Mouse (Mus musculus) stomach, embryonic 15.5 days (tissue): ENCODE data around the gene Adam11. TPM values are rescaled to one million over a fixed set of nuclear protein-coding genes. Genes with fewer than 3 reads are reported as not detected.

Source experiments
- ATAC-seq: fragments of 200-750 bp; cut with Nextera tagmentation; 2 replicates; pipeline ENCODE4 v1.8.0; 2017; ENCODE audit warnings: low read depth, moderate number of reproducible peaks, moderate TSS enrichment; ENCODE audit not compliant: insufficient read depth, low FRiP score
- H3K27ac ChIP-seq: fragments of 300-500 bp; sonication (generic); 2 replicates; pipeline ENCODE4 v1.5.1; 2015; ENCODE audit warnings: mild to moderate bottlenecking, inconsistent platforms
- H3K27me3 ChIP-seq: fragments of 300-500 bp; sonication (generic); replicated peaks from 2 replicates; pipeline ENCODE4 v1.6.1; 2015; ENCODE audit warnings: inconsistent platforms
- H3K36me3 ChIP-seq: fragments of 300-500 bp; sonication (generic); 2 replicates; pipeline ENCODE4 v1.6.1; 2015; ENCODE audit warnings: inconsistent platforms
- H3K4me1 ChIP-seq: fragments of 300-500 bp; sonication (generic); 2 replicates; pipeline ENCODE4 v1.6.1; 2015; ENCODE audit warnings: inconsistent platforms
- H3K4me2 ChIP-seq: fragments of 300-500 bp; sonication (generic); 2 replicates; pipeline ENCODE4 v1.6.1; 2015; ENCODE audit warnings: mild to moderate bottlenecking, inconsistent platforms
- H3K4me3 ChIP-seq: fragments of 300-500 bp; sonication (generic); replicated peaks from 2 replicates; pipeline ENCODE4 v1.5.1; 2015; ENCODE audit warnings: inconsistent platforms
- H3K9ac ChIP-seq: fragments of 300-500 bp; sonication (generic); 2 replicates; pipeline ENCODE4 v1.6.1; 2015; ENCODE audit warnings: inconsistent platforms
- H3K9me3 ChIP-seq: fragments of 300-500 bp; sonication (generic); 2 replicates; pipeline ENCODE4 v1.6.1; 2016; ENCODE audit warnings: inconsistent platforms
- WGBS: fragments of 180-500 bp; shearing (Covaris S2); methylation state at CpG from one replicate; pipeline ENCODE4 v1.1.7; 2015; 5-methylcytosine and 5-hydroxymethylcytosine counted together
- polyA plus RNA-seq: library from polyadenylated mRNA; unstranded; fragments of >200 nt; fragmentation: Nextera tagmentation; extraction: Ambion mirVana; gene quantifications from 2 replicates; pipeline ENCODE4 v1.2.1, GENCODE M21; 2015

Adam11 gene
- polyA plus RNA-seq, 1 experiment from 2014 or later: 4.7 TPM

GRCm38 (mm10) chr11:102758977-102759376 is 2.3 kb upstream of the Adam11 start:
- Histone ChIP-seq H3K9me3 (no peaks in the 10 kb centered on the region), H3K9ac (no peak overlapping the region), H3K4me3 (no peak overlapping the region), H3K4me2 (no peak overlapping the region), H3K36me3 (no peaks in the 10 kb centered on the region), H3K4me1 (peaks cover 21% of the 10 kb centered on the region), H3K27me3 (peaks cover 11% of the 10 kb centered on the region), H3K27ac (no peak overlapping the region)
- 85% methylated on average over 2 of the region's 2 CpGs for WGBS
- ATAC-seq: no peak

- H3K36me3 ChIP-seq: no peaks in the 10 kb centered on the region
- H3K9me3 ChIP-seq: no peaks in the 10 kb centered on the region
- no peak overlapping the region for H3K9ac ChIP-seq
- peaks cover 11% of the 10 kb centered on the region for H3K27me3 ChIP-seq
- H3K27ac ChIP-seq: no peak overlapping the region
- peaks cover 13% of the 10 kb centered on the region for H3K4me1 ChIP-seq
- no peak for ATAC-seq
- H3K4me3 ChIP-seq: peak overlapping the region; percentile 60
- WGBS: 34% methylated on average over 6 of the region's 6 CpGs
- H3K4me2 ChIP-seq: peak overlapping the region; percentile 99
Measured at GRCm38 (mm10) chr11:102760805-102761308, 382 bp upstream of the Adam11 start.

GRCm38 (mm10) chr11:102762248-102762647 is 1.0 kb downstream of the Adam11 start:
- Histone ChIP-seq H3K9me3 (no peaks in the 10 kb centered on the region), H3K9ac (no peak overlapping the region), H3K4me1 (peaks cover 13% of the 10 kb centered on the region), H3K27ac (no peak overlapping the region), H3K4me3 (peak overlapping the region; percentile 60), H3K27me3 (peaks cover 11% of the 10 kb centered on the region), H3K4me2 (peak overlapping the region; percentile 99), H3K36me3 (no peaks in the 10 kb centered on the region)
- ATAC-seq: no peak
- WGBS: 21% methylated on average over 15 of the region's 15 CpGs

- 62% methylated on average over 11 of the region's 11 CpGs for WGBS
- ATAC-seq: no peak
- H3K27me3 ChIP-seq: peaks cover 11% of the 10 kb centered on the region
Measured at GRCm38 (mm10) chr11:102763009-102763767, 1.9 kb downstream of the Adam11 start.

GRCm38 (mm10) chr11:102765416-102765815 is 4.2 kb downstream of the Adam11 start:
- peaks cover 10% of the 10 kb centered on the region for H3K27me3 ChIP-seq
- 75% methylated on average over 5 of the region's 5 CpGs for whole genome bisulfite sequencing
- H3K4me2 ChIP-seq: no peak overlapping the region
- no peak overlapping the region for H3K27ac ChIP-seq
- no peak overlapping the region for H3K9ac ChIP-seq
- no peaks in the 10 kb centered on the region for H3K9me3 ChIP-seq
- H3K4me3 ChIP-seq: no peak overlapping the region
- ATAC-seq: no peak
- no peaks in the 10 kb centered on the region for H3K36me3 ChIP-seq
- H3K4me1 ChIP-seq: peaks cover 20% of the 10 kb centered on the region

More at GRCm38 (mm10) chr11:102763009-102763767, 1.9 kb downstream of the Adam11 start:
- Histone ChIP-seq H3K4me1 (peaks cover 13% of the 10 kb centered on the region), H3K9ac (no peak overlapping the region), H3K36me3 (no peaks in the 10 kb centered on the region), H3K27ac (no peak overlapping the region), H3K4me3 (no peak overlapping the region), H3K4me2 (no peak overlapping the region), H3K9me3 (no peaks in the 10 kb centered on the region)

GRCm38 (mm10) chr11:102767055-102767670 is 5.9 kb downstream of the Adam11 start:
- Histone ChIP-seq H3K9ac (no peak overlapping the region), H3K4me2 (no peak overlapping the region), H3K4me1 (peaks cover 20% of the 10 kb centered on the region), H3K27me3 (peaks cover 5% of the 10 kb centered on the region), H3K4me3 (no peak overlapping the region), H3K27ac (no peak overlapping the region), H3K36me3 (no peaks in the 10 kb centered on the region), H3K9me3 (no peaks in the 10 kb centered on the region)
- WGBS: 76% methylated on average over 6 of the region's 6 CpGs
- ATAC-seq: no peak

- Histone ChIP-seq H3K4me2 (no peak overlapping the region), H3K9ac (no peak overlapping the region), H3K27ac (no peak overlapping the region), H3K4me3 (no peak overlapping the region), H3K27me3 (peaks cover 4% of the 10 kb centered on the region; the same call in 1 of the 2 replicates), H3K36me3 (no peaks in the 10 kb centered on the region), H3K9me3 (no peaks in the 10 kb centered on the region), H3K4me1 (peaks cover 14% of the 10 kb centered on the region; the same call in 1 of the 2 replicates)
- ATAC-seq: no peak
- WGBS: 81% methylated on average over 6 of the region's 6 CpGs
Measured at GRCm38 (mm10) chr11:102769141-102769540, 7.9 kb downstream of the Adam11 start.

GRCm38 (mm10) chr11:102769993-102770661 is 8.9 kb downstream of the Adam11 start:
- Histone ChIP-seq H3K9ac (no peak overlapping the region), H3K4me2 (no peak overlapping the region), H3K4me1 (peaks cover 18% of the 10 kb centered on the region; the same call in 1 of the 2 replicates), H3K27me3 (peaks cover 4% of the 10 kb centered on the region; the same call in 1 of the 2 replicates), H3K9me3 (no peaks in the 10 kb centered on the region), H3K27ac (no peak overlapping the region), H3K4me3 (no peak overlapping the region), H3K36me3 (no peaks in the 10 kb centered on the region)
- WGBS: 73% methylated on average over 12 of the region's 12 CpGs
- no peak for ATAC-seq

GRCm38 (mm10) chr11:102770662-102771435 is 9.6 kb downstream of the Adam11 start:
- Histone ChIP-seq H3K4me2 (no peak overlapping the region), H3K4me3 (no peak overlapping the region), H3K9me3 (no peaks in the 10 kb centered on the region), H3K36me3 (no peaks in the 10 kb centered on the region), H3K27me3 (peaks cover 4% of the 10 kb centered on the region; the same call in 1 of the 2 replicates), H3K27ac (no peak overlapping the region), H3K9ac (no peak overlapping the region), H3K4me1 (peaks cover 22% of the 10 kb centered on the region; the same call in 1 of the 2 replicates)
- WGBS: 26% methylated on average over 15 of the region's 15 CpGs
- ATAC-seq: no peak

GRCm38 (mm10) chr11:102771916-102772714 is 10.9 kb downstream of the Adam11 start:
- no peak for ATAC-seq
- H3K4me2 ChIP-seq: no peak overlapping the region
- H3K36me3 ChIP-seq: no peaks in the 10 kb centered on the region
- no peak overlapping the region for H3K4me3 ChIP-seq
- peaks cover 22% of the 10 kb centered on the region for H3K4me1 ChIP-seq
- no peaks in the 10 kb centered on the region for H3K9me3 ChIP-seq
- peaks cover 4% of the 10 kb centered on the region; the same call in 1 of the 2 replicates for H3K27me3 ChIP-seq
- no peak overlapping the region for H3K27ac ChIP-seq
- H3K9ac ChIP-seq: no peak overlapping the region
- 31% methylated on average over 16 of the region's 16 CpGs for WGBS
